Mouse (Mus musculus): ENCODE data around the gene Gm29776. TPM values are rescaled to one million over a fixed set of nuclear protein-coding genes. Genes with fewer than 3 reads are reported as not detected.
A peak's percentile ranks its signal among the peaks of the same experiment; 100 is the strongest.

The Gm29776 gene
- 0.31 and 0.33 TPM in 2 replicates for polyA plus RNA-seq (2015; fragmentation: Nextera tagmentation; extraction: Ambion mirVana)

DNA sequence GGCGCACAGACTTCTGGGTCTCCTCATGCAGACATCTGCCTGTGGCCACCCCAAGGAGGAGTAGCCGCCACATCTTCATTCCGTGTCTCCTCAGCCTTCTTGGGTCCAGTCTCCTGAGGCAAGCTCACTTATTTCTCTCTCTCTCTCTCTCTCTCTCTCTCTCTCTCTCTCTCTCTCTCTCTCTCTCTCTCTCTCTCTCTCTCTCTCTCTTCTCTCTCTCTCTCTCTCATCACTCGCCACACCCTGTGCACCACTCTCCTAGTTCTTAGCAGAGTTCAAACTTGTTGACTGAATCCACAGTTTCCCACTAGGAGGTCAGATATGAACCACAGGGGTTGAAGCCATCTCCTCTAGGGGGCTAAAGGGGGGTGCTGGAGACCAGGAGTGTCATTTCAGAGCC lies at the start of gene Gm29776:
TSS of gene Gm29776 (minus strand) at position 101 of the 400 bp plus-strand sequence.
- WGBS = 72% methylated on average over 4 of the region's 4 CpGs

DNA sequence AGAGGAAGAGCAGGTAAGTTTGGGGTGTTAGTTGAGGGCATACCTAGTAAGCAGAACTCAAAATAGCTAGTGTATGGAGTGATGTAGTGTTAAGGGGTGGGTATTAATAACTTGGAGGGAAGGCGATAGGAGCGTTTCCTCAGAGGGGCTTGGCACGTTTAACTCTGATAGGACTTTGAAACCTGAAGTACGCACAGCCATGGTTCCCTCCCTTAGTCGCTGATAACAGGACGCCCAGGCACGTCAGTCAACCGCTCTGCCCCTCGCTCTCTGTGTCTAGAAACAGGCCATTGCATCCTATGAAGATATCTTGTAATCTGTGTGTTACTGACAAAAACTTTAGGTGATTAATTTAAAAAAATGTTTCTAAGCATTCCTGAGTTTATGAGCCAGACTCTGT lies 47.4 kb upstream of the Gm29776 start:
- H3K27me3 ChIP-seq = no peaks in the 10 kb centered on the region
- no peaks in the 10 kb centered on the region for H3K36me3 ChIP-seq
- no peak overlapping the region for H3K9ac ChIP-seq
- no peak for ATAC-seq (ENCODE audit: low FRiP score, low read depth)
- H3K27ac ChIP-seq = no peak overlapping the region
- no peaks in the 10 kb centered on the region for H3K9me3 ChIP-seq
- H3K4me1 ChIP-seq = peaks cover 5% of the 10 kb centered on the region
- H3K4me3 ChIP-seq = no peak overlapping the region
- 88% methylated on average over 9 of the region's 9 CpGs for WGBS
- H3K4me2 ChIP-seq (replicated peaks) = no peak overlapping the region

More for the DNA sequence above, at the start of gene Gm29776:
- Histone ChIP-seq H3K27me3 (peaks cover 19% of the 10 kb centered on the region), H3K27ac (no peak within 1 kb of the TSS), H3K4me1 (no peaks in the 10 kb centered on the region), H3K4me2 (replicated peaks) (no peak within 1 kb of the TSS), H3K9me3 (no peaks in the 10 kb centered on the region), H3K4me3 (no peak within 1 kb of the TSS), H3K9ac (peak within 1 kb of the TSS; percentile 25; the same call in 1 of the 2 replicates), H3K36me3 (peaks cover 5% of the 10 kb centered on the region; the same call in 1 of the 2 replicates)
- ATAC-seq (ENCODE audit: low FRiP score, low read depth) = no peak

DNA sequence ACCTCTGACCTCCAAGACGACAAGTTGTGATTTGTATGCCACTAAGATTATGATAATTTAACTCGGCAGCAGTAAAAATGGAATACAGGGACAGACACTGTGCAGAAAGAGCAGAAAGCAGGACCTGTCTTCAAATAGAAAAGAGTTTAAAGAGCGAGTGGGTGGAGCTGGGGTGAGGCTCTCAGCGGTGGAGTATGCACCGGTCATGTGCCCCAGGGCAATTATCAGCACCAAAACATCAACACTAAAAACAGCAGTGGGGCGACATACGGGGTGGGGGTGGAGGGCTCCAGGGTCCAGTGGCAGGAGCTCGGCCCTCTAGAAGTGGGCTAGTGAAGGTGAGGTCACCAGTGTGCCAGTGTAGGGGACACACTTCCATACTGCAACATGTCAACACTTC lies 45.8 kb upstream of the Gm29776 start:
- peaks cover 5% of the 10 kb centered on the region for H3K4me1 ChIP-seq
- no peak overlapping the region for H3K9ac ChIP-seq
- no peak overlapping the region for H3K27ac ChIP-seq
- no peaks in the 10 kb centered on the region for H3K9me3 ChIP-seq
- no peak overlapping the region for H3K4me3 ChIP-seq
- H3K4me2 ChIP-seq (replicated peaks) = no peak overlapping the region
- no peaks in the 10 kb centered on the region for H3K36me3 ChIP-seq
- ATAC-seq (ENCODE audit: low FRiP score, low read depth) = no peak
- no peaks in the 10 kb centered on the region for H3K27me3 ChIP-seq
- 60% methylated on average over 8 of the region's 8 CpGs for WGBS

DNA sequence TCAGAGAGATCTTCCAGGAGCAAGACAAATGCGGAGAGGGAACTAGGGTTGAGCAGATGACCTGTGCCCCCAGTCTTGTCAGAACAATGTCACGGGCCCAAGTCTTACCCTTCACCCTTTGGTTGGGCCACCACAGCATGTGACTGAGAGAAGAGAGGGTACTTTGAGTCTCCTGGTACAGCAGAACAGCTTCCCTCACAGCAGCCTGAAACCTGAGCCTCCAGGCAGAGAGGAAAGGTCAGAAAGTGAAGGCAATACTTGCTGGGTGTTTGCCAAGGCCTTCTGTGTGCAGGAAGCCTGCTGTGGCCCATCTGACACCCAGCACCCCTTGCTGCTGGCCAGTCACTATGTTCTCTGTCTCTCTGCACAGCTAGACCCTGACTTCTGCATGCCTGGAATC lies 43.7 kb upstream of the Gm29776 start:
- peaks cover 5% of the 10 kb centered on the region for H3K4me1 ChIP-seq
- H3K4me3 ChIP-seq = no peak overlapping the region
- H3K4me2 ChIP-seq (replicated peaks) = no peak overlapping the region
- no peaks in the 10 kb centered on the region for H3K9me3 ChIP-seq
- no peak overlapping the region for H3K27ac ChIP-seq
- no peaks in the 10 kb centered on the region for H3K27me3 ChIP-seq
- no peak overlapping the region for H3K9ac ChIP-seq
- H3K36me3 ChIP-seq = no peaks in the 10 kb centered on the region
- no peak; the same call in 1 of the 2 replicates for ATAC-seq (ENCODE audit: low FRiP score, low read depth)
- WGBS = 67% methylated on average over 2 of the region's 2 CpGs

DNA sequence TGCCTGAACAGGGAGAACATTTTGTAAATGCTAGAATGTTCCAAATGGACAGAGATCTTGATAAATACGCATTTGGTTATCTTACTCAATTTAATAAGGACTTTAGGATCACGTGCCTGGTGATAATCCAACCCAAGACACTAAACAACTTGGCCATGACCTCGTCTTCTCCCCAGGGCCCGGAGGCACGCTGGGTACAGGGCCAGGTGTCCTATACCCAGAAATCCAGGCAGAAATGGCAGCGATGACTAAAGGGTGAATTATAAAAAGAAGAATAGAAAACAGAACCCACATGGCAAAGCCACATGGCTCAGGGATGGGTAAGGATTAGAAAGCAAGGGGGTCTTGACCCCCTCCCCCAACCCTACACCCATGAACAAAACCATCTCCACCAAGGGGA lies 43.1 kb upstream of the Gm29776 start:
- Histone ChIP-seq H3K4me3 (no peak overlapping the region), H3K9ac (no peak overlapping the region), H3K27ac (no peak overlapping the region), H3K4me2 (replicated peaks) (no peak overlapping the region), H3K27me3 (no peaks in the 10 kb centered on the region), H3K9me3 (no peaks in the 10 kb centered on the region), H3K4me1 (peaks cover 5% of the 10 kb centered on the region), H3K36me3 (no peaks in the 10 kb centered on the region)
- WGBS = 87% methylated on average over 6 of the region's 6 CpGs
- ATAC-seq (ENCODE audit: low FRiP score, low read depth) = no peak

DNA sequence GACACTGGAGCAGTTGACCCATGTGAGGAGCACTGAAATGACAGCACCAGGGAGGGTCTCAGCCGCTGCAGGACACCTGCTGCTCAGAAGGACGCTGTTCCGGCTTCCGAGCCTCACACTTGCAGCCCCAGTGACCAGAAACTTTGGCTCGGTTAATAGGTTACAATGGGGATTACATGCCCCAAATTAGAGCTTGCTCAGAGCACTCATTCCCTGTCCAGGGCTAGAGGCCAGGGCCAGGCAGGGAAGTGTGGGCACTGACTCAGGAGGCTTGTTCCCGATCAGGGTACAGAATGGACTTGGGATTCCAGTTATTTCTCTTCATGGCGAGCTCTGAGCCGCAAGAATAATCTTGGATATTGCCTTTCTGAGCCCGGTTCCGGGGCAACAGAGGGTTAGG lies 39.0 kb upstream of the Gm29776 start:
- H3K27me3 ChIP-seq = no peaks in the 10 kb centered on the region
- ATAC-seq (ENCODE audit: low FRiP score, low read depth) = no peak
- 76% methylated on average over 10 of the region's 10 CpGs for WGBS

DNA sequence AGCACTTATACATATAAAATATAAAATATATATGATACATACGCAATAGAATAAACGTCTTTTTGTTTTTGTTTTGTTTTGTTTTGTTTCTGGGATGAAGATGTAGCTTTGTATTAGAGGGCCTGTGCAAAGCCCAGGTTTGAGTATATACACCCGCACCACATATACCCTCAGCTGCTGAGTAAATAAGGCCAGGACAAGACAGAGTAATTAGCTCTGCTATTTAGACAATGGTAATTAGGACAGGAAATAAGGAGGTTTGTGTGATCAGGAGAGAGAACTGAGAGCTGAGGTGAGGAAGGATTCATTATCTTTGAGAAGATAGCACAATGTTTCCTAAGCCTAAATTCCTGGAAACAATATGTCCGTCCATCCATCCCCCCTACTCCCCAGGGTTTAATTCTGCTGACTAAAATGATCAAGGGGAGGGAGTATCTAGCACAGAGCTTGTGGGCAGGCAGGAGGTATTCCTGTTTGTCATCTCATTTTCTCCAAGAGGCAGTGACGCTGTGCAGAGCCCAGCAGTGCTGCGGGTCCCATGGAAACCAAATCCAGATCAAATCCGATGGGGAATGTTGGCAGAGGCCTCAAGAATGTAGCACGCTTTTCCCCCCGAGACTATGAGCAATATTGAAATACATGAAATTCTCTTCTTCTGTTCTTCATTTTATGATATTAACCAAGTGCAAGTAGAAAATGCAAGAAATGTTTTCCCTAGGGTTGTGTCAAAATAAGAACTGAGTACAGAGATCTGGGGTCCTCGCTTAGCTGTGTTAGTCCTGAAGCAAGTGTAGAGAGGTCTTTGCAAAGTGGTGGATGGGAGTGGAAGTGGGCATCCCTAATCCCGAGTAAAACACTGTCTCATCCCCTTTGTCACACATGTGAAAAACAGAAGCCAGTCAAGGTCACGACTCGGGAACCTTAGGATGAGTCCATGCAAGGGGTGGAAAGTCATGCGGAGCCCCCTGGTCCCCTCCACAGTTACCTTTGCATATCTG lies 38.2 kb upstream of the Gm29776 start:
- Histone ChIP-seq H3K36me3 (no peaks in the 10 kb centered on the region), H3K9ac (no peak overlapping the region), H3K4me3 (no peak overlapping the region), H3K4me1 (no peaks in the 10 kb centered on the region), H3K9me3 (no peaks in the 10 kb centered on the region), H3K27me3 (no peaks in the 10 kb centered on the region), H3K4me2 (replicated peaks) (no peak overlapping the region), H3K27ac (no peak overlapping the region)
- ATAC-seq (ENCODE audit: low FRiP score, low read depth) = no peak
- 63% methylated on average over 14 of the region's 14 CpGs for WGBS

More for the DNA sequence above, 39.0 kb upstream of the Gm29776 start:
- Histone ChIP-seq H3K36me3 (no peaks in the 10 kb centered on the region), H3K4me2 (replicated peaks) (no peak overlapping the region), H3K9me3 (no peaks in the 10 kb centered on the region), H3K4me3 (no peak overlapping the region), H3K9ac (no peak overlapping the region), H3K4me1 (peaks cover 5% of the 10 kb centered on the region), H3K27ac (no peak overlapping the region)

DNA sequence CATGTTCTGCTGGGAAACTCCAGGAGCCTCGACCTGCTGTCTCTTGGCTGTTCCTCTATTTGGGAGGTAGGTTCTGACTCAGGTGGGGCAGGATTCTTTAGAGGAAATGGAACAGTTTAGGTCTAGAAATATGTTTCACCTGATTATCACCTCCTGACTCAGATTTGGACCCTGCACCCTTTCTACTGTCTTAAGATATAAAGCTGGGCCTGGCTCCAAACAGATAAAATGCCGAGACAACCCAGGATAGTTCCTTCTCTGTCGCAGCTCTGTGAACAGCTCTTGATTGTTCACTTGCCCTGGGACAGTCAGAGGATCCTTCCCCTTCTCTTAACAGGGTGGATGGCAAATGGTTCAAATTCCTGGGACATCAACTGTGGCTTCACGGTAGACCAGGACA lies 36.6 kb upstream of the Gm29776 start:
- no peaks in the 10 kb centered on the region for H3K27me3 ChIP-seq
- no peaks in the 10 kb centered on the region for H3K9me3 ChIP-seq
- no peak overlapping the region for H3K27ac ChIP-seq
- no peak for ATAC-seq (ENCODE audit: low FRiP score, low read depth)
- no peak overlapping the region for H3K4me2 ChIP-seq (replicated peaks)
- H3K4me1 ChIP-seq = no peaks in the 10 kb centered on the region
- no peaks in the 10 kb centered on the region for H3K36me3 ChIP-seq
- no peak overlapping the region for H3K9ac ChIP-seq
- WGBS = 85% methylated on average over 4 of the region's 4 CpGs
- H3K4me3 ChIP-seq = no peak overlapping the region

DNA sequence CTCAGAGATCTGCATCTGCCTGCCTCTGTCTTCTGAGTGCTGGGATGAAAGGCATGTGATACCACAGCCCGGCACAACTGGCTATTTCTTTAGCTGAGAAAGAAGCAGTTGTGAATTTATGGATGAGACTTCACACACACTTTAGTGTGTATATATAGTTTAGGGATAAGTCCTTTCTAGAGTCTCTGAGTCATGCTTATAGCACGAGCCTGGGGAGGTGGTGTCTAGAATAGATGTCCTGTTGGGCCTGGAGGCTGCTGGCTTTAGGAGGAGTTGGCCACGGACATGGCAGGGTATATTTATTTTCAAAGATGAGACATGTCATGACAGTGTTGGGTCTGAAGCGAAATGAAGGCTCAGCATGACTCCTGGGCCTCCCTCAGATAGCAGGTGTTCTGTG lies 35.4 kb upstream of the Gm29776 start:
- no peak for ATAC-seq (ENCODE audit: low FRiP score, low read depth)
- no peak overlapping the region for H3K9ac ChIP-seq
- no peaks in the 10 kb centered on the region for H3K9me3 ChIP-seq
- H3K4me3 ChIP-seq = no peak overlapping the region
- H3K4me1 ChIP-seq = no peaks in the 10 kb centered on the region
- H3K27me3 ChIP-seq = no peaks in the 10 kb centered on the region
- 67% methylated on average over 4 of the region's 4 CpGs for WGBS
- H3K27ac ChIP-seq = no peak overlapping the region
- no peak overlapping the region for H3K4me2 ChIP-seq (replicated peaks)
- H3K36me3 ChIP-seq = no peaks in the 10 kb centered on the region

DNA sequence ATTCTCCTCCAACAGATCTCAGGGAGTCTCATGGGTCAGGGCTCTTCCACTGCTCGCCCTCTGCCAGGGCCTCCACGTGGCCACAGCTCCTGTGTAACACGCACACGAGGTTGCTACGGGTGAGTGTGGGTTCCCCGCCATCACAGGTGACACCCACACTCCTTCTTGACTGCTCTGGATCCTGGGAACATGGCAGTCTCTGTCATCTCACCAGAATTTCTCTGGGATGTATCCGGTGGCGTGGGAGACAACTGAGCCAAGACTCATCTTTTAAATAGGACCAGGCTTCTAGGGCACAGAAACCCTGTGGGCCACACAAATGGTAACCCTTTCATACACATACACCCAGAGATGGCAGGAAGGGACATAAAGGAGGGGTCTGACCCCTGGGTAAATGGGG lies 33.6 kb upstream of the Gm29776 start:
- Histone ChIP-seq H3K4me2 (replicated peaks) (no peak overlapping the region), H3K36me3 (no peaks in the 10 kb centered on the region), H3K27ac (no peak overlapping the region), H3K27me3 (no peaks in the 10 kb centered on the region), H3K9ac (no peak overlapping the region), H3K4me3 (no peak overlapping the region), H3K4me1 (no peaks in the 10 kb centered on the region), H3K9me3 (no peaks in the 10 kb centered on the region)
- no peak for ATAC-seq (ENCODE audit: low FRiP score, low read depth)
- 83% methylated on average over 8 of the region's 8 CpGs for WGBS

DNA sequence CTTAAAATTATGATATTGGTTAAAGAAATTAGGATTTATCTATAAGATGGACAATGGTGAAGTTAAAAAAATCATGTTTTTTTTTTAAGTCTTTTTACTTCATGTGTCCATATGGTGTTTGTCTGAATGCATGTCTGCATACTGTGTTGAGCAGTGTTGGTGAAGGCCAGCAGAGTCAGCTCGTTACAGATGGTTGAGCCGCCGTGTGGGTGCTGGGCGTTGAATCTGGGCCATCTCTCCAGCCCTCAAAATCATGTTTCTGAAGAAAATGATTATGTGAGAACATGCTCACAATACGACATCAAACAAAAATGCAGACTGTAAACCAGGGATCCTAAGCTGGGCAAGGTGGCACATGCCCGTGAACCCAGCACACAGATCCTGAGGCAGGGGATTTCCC lies 31.7 kb upstream of the Gm29776 start:
- Histone ChIP-seq H3K4me3 (no peak overlapping the region), H3K4me2 (replicated peaks) (no peak overlapping the region), H3K9me3 (no peaks in the 10 kb centered on the region), H3K4me1 (no peaks in the 10 kb centered on the region), H3K9ac (no peak overlapping the region), H3K27me3 (no peaks in the 10 kb centered on the region), H3K27ac (no peak overlapping the region), H3K36me3 (no peaks in the 10 kb centered on the region)
- WGBS = 83% methylated on average over 6 of the region's 6 CpGs
- no peak for ATAC-seq (ENCODE audit: low FRiP score, low read depth)

DNA sequence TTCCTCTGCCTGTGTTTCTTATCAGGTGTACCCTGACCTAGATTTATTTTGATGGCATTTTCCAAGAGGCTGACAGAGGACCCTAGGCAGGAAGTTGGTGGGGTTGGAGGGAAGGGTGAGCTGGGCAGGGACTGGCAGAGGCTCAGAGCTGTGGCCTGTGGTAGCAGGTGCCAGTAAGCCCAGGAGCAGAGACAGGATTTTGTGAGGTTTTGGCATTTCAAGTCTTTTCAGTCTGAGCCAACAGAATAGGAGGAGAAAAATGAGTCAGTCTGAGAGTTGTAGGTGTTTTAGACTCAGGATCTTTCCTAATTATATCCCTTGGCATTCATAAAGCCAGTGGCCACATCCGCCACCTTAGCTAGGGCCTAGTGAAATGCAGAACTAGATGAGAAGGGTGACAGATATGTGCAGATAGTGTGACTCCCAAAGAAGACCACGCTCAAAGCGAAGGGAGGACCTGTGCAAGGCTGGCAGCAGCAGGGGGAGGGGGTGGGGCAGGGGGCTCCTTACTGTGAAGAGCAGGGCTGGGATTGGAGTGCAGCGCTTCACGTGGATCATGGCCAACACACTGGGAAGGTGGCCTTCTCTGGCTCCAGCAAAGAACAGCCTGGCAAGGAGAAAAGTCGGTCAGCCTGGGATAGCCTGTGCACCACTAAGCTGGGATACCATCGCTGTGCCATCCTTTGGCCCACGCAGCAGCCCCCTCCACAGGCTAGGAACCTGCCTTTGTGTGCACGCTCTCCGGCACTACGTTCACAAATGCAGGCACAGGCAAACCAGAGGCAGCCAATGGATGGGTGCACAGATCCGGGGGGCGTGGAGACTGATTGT lies 30.4 kb upstream of the Gm29776 start:
- 75% methylated on average over 13 of the region's 13 CpGs for WGBS
- ATAC-seq (ENCODE audit: low FRiP score, low read depth) = no peak
- Histone ChIP-seq H3K27me3 (no peaks in the 10 kb centered on the region), H3K9ac (no peak overlapping the region), H3K4me3 (no peak overlapping the region), H3K9me3 (no peaks in the 10 kb centered on the region), H3K4me1 (no peaks in the 10 kb centered on the region), H3K4me2 (replicated peaks) (no peak overlapping the region), H3K27ac (no peak overlapping the region), H3K36me3 (no peaks in the 10 kb centered on the region)

All from limb, embryonic 13.5 days (tissue).